Mouse (Mus musculus) bone marrow macrophage, adult 2 months (primary cell): Measurements from ENCODE around the gene Slc16a9. TPM values are rescaled to one million over a fixed set of nuclear protein-coding genes. Genes with fewer than 3 reads are reported as not detected.

Source experiments
- H3K27ac ChIP-seq: 2 replicates; pipeline ENCODE4 v1.5.1; 2012; ENCODE audit warnings: low read depth, low read length; ENCODE audit not compliant: insufficient read depth
- H3K4me1 ChIP-seq: 2 replicates; pipeline ENCODE4 v1.6.1; 2012; ENCODE audit warnings: low read length; ENCODE audit not compliant: control insufficient read depth, insufficient read depth
- H3K4me3 ChIP-seq: 2 replicates; pipeline ENCODE4 v1.5.1; 2012; ENCODE audit warnings: mild to moderate bottlenecking, low read length, moderate library complexity; ENCODE audit not compliant: insufficient read depth
- CTCF ChIP-seq: IDR thresholded peaks from 2 replicates; pipeline ENCODE4 v1.5.1; 2012; ENCODE audit warnings: low read depth, mild to moderate bottlenecking, low read length, moderate library complexity
- POLR2A ChIP-seq: IDR thresholded peaks from 2 replicates; pipeline ENCODE4 v1.6.1; 2012; ENCODE audit warnings: mild to moderate bottlenecking, low read depth, low read length, borderline replicate concordance
- polyA plus RNA-seq: library from polyadenylated mRNA; stranded (reverse); fragments of >200 nt; gene quantifications from 2 replicates; pipeline ENCODE4 v1.2.4, GENCODE M21; 2012; ENCODE audit not compliant: missing spikeins, insufficient read depth, insufficient read length

Slc16a9 gene
- polyA plus RNA-seq, 1 experiment = 0.34 TPM

GRCm38 (mm10) chr10:70296531-70297366 is 51.8 kb downstream of the Slc16a9 start:
- Histone ChIP-seq H3K27ac (no peak overlapping the region), H3K4me3 (peak overlapping the region; percentile 25; the same call in 1 of the 2 replicates), H3K4me1 (no peaks in the 10 kb centered on the region)
- TF ChIP-seq POLR2A (no peak), CTCF (peak; percentile 92)

- no peak overlapping the region for H3K4me3 ChIP-seq
- no peak overlapping the region for H3K27ac ChIP-seq
- TF ChIP-seq POLR2A (no peak), CTCF (no peak)
- H3K4me1 ChIP-seq = no peaks in the 10 kb centered on the region
Measured at GRCm38 (mm10) chr10:70299118-70299517, 54.2 kb downstream of the Slc16a9 start.

GRCm38 (mm10) chr10:70299653-70300052 is 54.8 kb downstream of the Slc16a9 start:
- H3K4me3 ChIP-seq = no peak overlapping the region
- H3K27ac ChIP-seq = no peak overlapping the region
- TF ChIP-seq POLR2A = no peak
- no peak for TF ChIP-seq CTCF

GRCm38 (mm10) chr10:70301190-70301589 is 56.3 kb downstream of the Slc16a9 start:
- TF ChIP-seq POLR2A = no peak
- no peak for TF ChIP-seq CTCF
- Histone ChIP-seq H3K4me1 (0 out of 2 replicates have a peak, but pooled peaks cover 3% of the 10 kb centered on the region), H3K27ac (no peak overlapping the region), H3K4me3 (no peak overlapping the region)

More at GRCm38 (mm10) chr10:70299653-70300052, 54.8 kb downstream of the Slc16a9 start:
- no peaks in the 10 kb centered on the region for H3K4me1 ChIP-seq

GRCm38 (mm10) chr10:70303203-70303602 is 58.3 kb downstream of the Slc16a9 start:
- no peak overlapping the region for H3K27ac ChIP-seq
- 0 out of 2 replicates have a peak, but pooled peaks cover 3% of the 10 kb centered on the region for H3K4me1 ChIP-seq
- H3K4me3 ChIP-seq = no peak overlapping the region
- TF ChIP-seq POLR2A (no peak), CTCF (no peak)

GRCm38 (mm10) chr10:70305683-70306082 is 60.8 kb downstream of the Slc16a9 start:
- Histone ChIP-seq H3K4me1 (0 out of 2 replicates have a peak, but pooled peaks cover 3% of the 10 kb centered on the region), H3K4me3 (no peak overlapping the region), H3K27ac (no peak overlapping the region)
- no peak for TF ChIP-seq POLR2A
- TF ChIP-seq CTCF = no peak

- Histone ChIP-seq H3K27ac (no peak overlapping the region), H3K4me1 (0 out of 2 replicates have a peak, but pooled peaks cover 3% of the 10 kb centered on the region), H3K4me3 (no peak overlapping the region)
- TF ChIP-seq POLR2A (no peak), CTCF (no peak)
Measured at GRCm38 (mm10) chr10:70309416-70309815, 64.5 kb downstream of the Slc16a9 start.

GRCm38 (mm10) chr10:70310646-70311045 is 65.7 kb downstream of the Slc16a9 start:
- no peak for TF ChIP-seq POLR2A
- no peak for TF ChIP-seq CTCF
- no peak overlapping the region for H3K4me3 ChIP-seq
- no peak overlapping the region for H3K27ac ChIP-seq
- H3K4me1 ChIP-seq = 0 out of 2 replicates have a peak, but pooled peaks cover 3% of the 10 kb centered on the region

GRCm38 (mm10) chr10:70315895-70316294 is 71.0 kb downstream of the Slc16a9 start:
- TF ChIP-seq CTCF (no peak), POLR2A (no peak)
- H3K27ac ChIP-seq = no peak overlapping the region
- H3K4me3 ChIP-seq = no peak overlapping the region
- peaks cover 2% of the 10 kb centered on the region; the same call in 1 of the 2 replicates for H3K4me1 ChIP-seq

- Histone ChIP-seq H3K27ac (no peak overlapping the region), H3K4me1 (peaks cover 2% of the 10 kb centered on the region; the same call in 1 of the 2 replicates), H3K4me3 (no peak overlapping the region)
- TF ChIP-seq POLR2A (no peak), CTCF (no peak)
Measured at GRCm38 (mm10) chr10:70316856-70317255, 72.0 kb downstream of the Slc16a9 start.
